Comparison of ENCODE assay signal across 20 mouse cellular contexts in genomic region chr10:52182878-52183277, GRCm38 (mm10). TPM values are rescaled to one million over a fixed set of nuclear protein-coding genes. Genes with fewer than 3 reads are reported as not detected.
DNase-seq lines count a peak whose midpoint lies in the region; ATAC-seq and TF ChIP-seq lines count a peak whose summit lies in the region.
"Had no signal": no experiment of that assay in that cellular context is flagged by ENCODE, and none has a peak within 500 bp of the region (broad histone marks: within the 10 kb centered on the region; RNA-seq: fewer than 3 reads in every experiment).

No protein-coding gene starts in this region.

- H3K4me2 ChIP-seq in liver, embryonic 14.5 days (ENCODE audit: low read depth), result no peak overlapping the region
- H3K4me2 ChIP-seq: liver, embryonic 13.5 days; neural tube, embryonic 15.5 days had no signal

- DNase-seq in heart, adult 2 months, result no peak
- DNase-seq in heart, postnatal 4 days, result no peak
- no peak for DNase-seq in liver, embryonic 14.5 days (ENCODE audit: low read depth in 3 of 3, low spot score in 3 of 3)
- DNase-seq in liver (no peak), 3T3-L1 (ENCODE audit: low read depth, low spot score) (peak; percentile 15)
- DNase-seq in spleen, postnatal 4 days (ENCODE audit: low spot score in 2 of 2), result no peak
- no peak for DNase-seq in left cerebral cortex, postnatal 25 days (ENCODE audit: low spot score in 2 of 2)
- DNase-seq: cerebellum, adult 2 months; gastrocnemius, postnatal 14 days; heart, postnatal 36 days; layer of hippocampus, postnatal 36 days; left cerebral cortex, postnatal 4 days; liver, embryonic 13.5 days; right cerebral cortex, postnatal 4 days; thymus, adult 2 months had no signal

- no peaks in the 10 kb centered on the region for H3K36me3 ChIP-seq in heart, adult 2 months (ENCODE audit: control insufficient read depth, insufficient read depth, low read length)
- no peaks in the 10 kb centered on the region for H3K36me3 ChIP-seq in liver, embryonic 14.5 days (replicated peaks; ENCODE audit: control insufficient read depth, insufficient read depth, low read depth)
- H3K36me3 ChIP-seq in ES-Bruce4 (ENCODE audit: control insufficient read depth, insufficient read depth, low read length, poor library complexity, severe bottlenecking), result no peaks in the 10 kb centered on the region
- H3K36me3 ChIP-seq: heart, embryonic 10.5 days; liver, embryonic 13.5 days; neural tube, embryonic 15.5 days had no signal

- peak; percentile 40 for TF ChIP-seq CTCF in heart, adult 2 months (IDR thresholded peaks at IDR 0.05)
- peak; percentile 26; the same call in 1 of the 2 replicates for TF ChIP-seq CTCF in liver, embryonic 14.5 days (IDR thresholded peaks at IDR 0.05; ENCODE audit: low read depth)
- peak; percentile 21 for TF ChIP-seq CTCF in ES-Bruce4 (IDR thresholded peaks at IDR 0.05; ENCODE audit: low read depth, low read length)

- no peaks in the 10 kb centered on the region for H3K9me3 ChIP-seq in liver, embryonic 14.5 days (ENCODE audit: control insufficient read depth, low read length)
- H3K9me3 ChIP-seq in ES-Bruce4 (replicated peaks; ENCODE audit: control insufficient read depth, insufficient read depth, low read length, poor library complexity, severe bottlenecking), result no peaks in the 10 kb centered on the region
- H3K9me3 ChIP-seq: heart, embryonic 10.5 days; liver, embryonic 13.5 days; neural tube, embryonic 15.5 days had no signal

- no peak overlapping the region for H3K4me3 ChIP-seq in heart, adult 2 months
- H3K4me3 ChIP-seq in liver, embryonic 14.5 days (ENCODE audit: insufficient read depth in 1 of 2, low read depth in 2 of 2, low read length in 2 of 2), result no peak overlapping the region
- no peak overlapping the region for H3K4me3 ChIP-seq in ES-Bruce4 (ENCODE audit: low read depth, low read length)
- H3K4me3 ChIP-seq: heart, embryonic 10.5 days; liver, embryonic 13.5 days; neural tube, embryonic 15.5 days had no signal

- 77% methylated on average over 3 of the region's 3 CpGs for WGBS in heart, adult 2 months
- 51% methylated on average over 3 of the region's 3 CpGs for WGBS in liver, embryonic 14.5 days (ENCODE audit: insufficient replicate concordance)

- H3K4me1 ChIP-seq in heart, adult 2 months (ENCODE audit: control insufficient read depth, insufficient read depth, low read length), result no peaks in the 10 kb centered on the region
- no peaks in the 10 kb centered on the region for H3K4me1 ChIP-seq in liver, embryonic 14.5 days (replicated peaks; ENCODE audit: control insufficient read depth in 2 of 2, insufficient read depth in 2 of 2, low read length in 1 of 2)
- no peaks in the 10 kb centered on the region for H3K4me1 ChIP-seq in ES-Bruce4 (ENCODE audit: control insufficient read depth, insufficient read depth, low read length)
- H3K4me1 ChIP-seq: heart, embryonic 10.5 days; liver, embryonic 13.5 days; neural tube, embryonic 15.5 days had no signal

- TF ChIP-seq EP300 in heart, adult 2 months (IDR thresholded peaks at IDR 0.05; ENCODE audit: insufficient read depth, low read depth, low read length), result no peak
- no peak for TF ChIP-seq EP300 in liver, embryonic 14.5 days (IDR thresholded peaks at IDR 0.05; ENCODE audit: low read depth)
- TF ChIP-seq EP300 in ES-Bruce4 (IDR thresholded peaks at IDR 0.05; ENCODE audit: insufficient read depth, low read depth, low read length), result no peak

- TF ChIP-seq POLR2A in heart, adult 2 months (IDR thresholded peaks at IDR 0.05; ENCODE audit: insufficient read depth, low read depth, low read length), result no peak
- no peak for TF ChIP-seq POLR2A in ES-Bruce4 (IDR thresholded peaks at IDR 0.05; ENCODE audit: insufficient read depth, low read length)

- intact Hi-C loops in heart, adult 2 months (cut with DNase I), result no loop called here
- intact Hi-C loops in left cerebral cortex, postnatal 25 days (cut with DNase I), result no loop called here

- H3K79me2 ChIP-seq in heart, adult 2 months (replicated peaks; ENCODE audit: control insufficient read depth, insufficient read depth, low read length), result no peaks in the 10 kb centered on the region

- H3K27ac ChIP-seq in heart, adult 2 months, result no peak overlapping the region
- H3K27ac ChIP-seq in liver, embryonic 14.5 days, result no peak overlapping the region
- H3K27ac ChIP-seq in ES-Bruce4 (ENCODE audit: insufficient read depth, low read length), result no peak overlapping the region
- H3K27ac ChIP-seq: heart, embryonic 10.5 days; liver, embryonic 13.5 days; neural tube, embryonic 15.5 days had no signal

- ATAC-seq in liver, embryonic 14.5 days (ENCODE audit: insufficient read depth), result no peak

- no peak overlapping the region for H3K9ac ChIP-seq in heart, adult 2 months (ENCODE audit: low read depth, low read length)
- H3K9ac ChIP-seq in liver, embryonic 14.5 days (replicated peaks), result no peak overlapping the region
- no peak overlapping the region for H3K9ac ChIP-seq in ES-Bruce4 (ENCODE audit: low read depth, poor library complexity, severe bottlenecking)
- H3K9ac ChIP-seq: liver, embryonic 13.5 days; neural tube, embryonic 15.5 days had no signal

- no peaks in the 10 kb centered on the region for H3K27me3 ChIP-seq in heart, adult 2 months (ENCODE audit: control insufficient read depth, insufficient read depth, low read length)
- H3K27me3 ChIP-seq in liver, embryonic 14.5 days (ENCODE audit: control insufficient read depth, insufficient read depth, low read length), result no peaks in the 10 kb centered on the region
- no peaks in the 10 kb centered on the region for H3K27me3 ChIP-seq in ES-Bruce4 (ENCODE audit: control insufficient read depth, insufficient read depth, low read length, poor library complexity, severe bottlenecking)
- H3K27me3 ChIP-seq: liver, embryonic 13.5 days; neural tube, embryonic 15.5 days had no signal

RNA-seq across cellular contexts. Expression of gene Ros1, which starts 12.2 kb away (rescaled TPM):
- under 1 TPM in 1 of 2 experiments, not detected in 1; 0.02 TPM for total RNA-seq in heart, adult 2 months (2021)
- not detected in 2 replicates for polyA plus RNA-seq in heart, adult 2 months (2012; rRNA removed)
- total RNA-seq in heart, postnatal 4 days (2021), result not detected
- polyA plus RNA-seq in liver, embryonic 14.5 days (2012; rRNA removed), result 0.02 and 0.03 TPM in 2 replicates
- polyA plus RNA-seq in liver, embryonic 14.5 days (2014; fragmentation: Nextera tagmentation; extraction: Ambion mirVana), result 0.03 and 0.05 TPM in 2 replicates
- polyA plus RNA-seq in ES-Bruce4 (2011; ENCODE audit: insufficient read depth, insufficient read length, low read depth, missing spikeins), result not detected in 2 replicates
- not detected for total RNA-seq in left cerebral cortex, postnatal 25 days (2021)
- total RNA-seq: layer of hippocampus, postnatal 36 days; left cerebral cortex, postnatal 4 days; megakaryocyte, adult 5-6 weeks had no signal
- polyA plus RNA-seq: cerebellum, adult 2 months; embryonic facial prominence, embryonic 11.5 days; heart, embryonic 10.5 days; neural tube, embryonic 15.5 days; thymus, adult 2 months had no signal

RNA-seq across cellular contexts. Expression of gene Dcbld1, which starts 50.5 kb away (rescaled TPM):
- total RNA-seq in heart, adult 2 months (2021), result 1 to 10 TPM; 4.2 to 4.9 TPM
- 2.7 and 3.3 TPM in 2 replicates for polyA plus RNA-seq in heart, adult 2 months (2012; rRNA removed)
- 1 to 10 TPM; 6.0 to 6.2 TPM for total RNA-seq in heart, postnatal 4 days (2021)
- 1.8 and 1.9 TPM in 2 replicates for polyA plus RNA-seq in liver, embryonic 14.5 days (2012; rRNA removed)
- polyA plus RNA-seq in liver, embryonic 14.5 days (2014; fragmentation: Nextera tagmentation; extraction: Ambion mirVana), result 2.9 and 3.1 TPM in 2 replicates
- 19.7 and 20.4 TPM in 2 replicates for polyA plus RNA-seq in ES-Bruce4 (2011; ENCODE audit: insufficient read depth, insufficient read length, low read depth, missing spikeins)
- total RNA-seq in left cerebral cortex, postnatal 25 days (2021), result 1 to 10 TPM; 5.5 to 6.5 TPM
- total RNA-seq: megakaryocyte, adult 5-6 weeks had no signal
